Mouse (Mus musculus) brain, embryonic 14.5 days (tissue): Measurements from ENCODE around the gene Cage1. TPM values are rescaled to one million over a fixed set of nuclear protein-coding genes. Genes with fewer than 3 reads are reported as not detected.

ENCODE experiments used
- DNase-seq: peaks from one replicate; pipeline ENCODE4 v3.0.0-alpha.2; 2011; ENCODE audit warnings: low read depth
- CTCF ChIP-seq: fragments of 200-500 bp; IDR thresholded peaks from 2 replicates; pipeline ENCODE4 v1.5.1; 2012; ENCODE audit warnings: inconsistent platforms, mild to moderate bottlenecking, moderate library complexity, borderline replicate concordance; ENCODE audit not compliant: insufficient read depth, insufficient read length; ENCODE audit errors: extremely low read depth
- POLR2A ChIP-seq: fragments of 200-500 bp; IDR thresholded peaks from 2 replicates; pipeline ENCODE4 v1.6.1; 2012; ENCODE audit warnings: mild to moderate bottlenecking, inconsistent platforms, borderline replicate concordance; ENCODE audit not compliant: poor library complexity, insufficient read depth, insufficient read length, severe bottlenecking; ENCODE audit errors: extremely low read depth
- polyA plus RNA-seq: library from polyadenylated mRNA; depleted of rRNA; stranded (reverse); fragments of >200 nt; gene quantifications from 2 replicates; pipeline ENCODE4 v1.2.3, GENCODE M21; 2012; rRNA removed

The Cage1 gene
- polyA plus RNA-seq = 0.81 and 1.2 TPM in 2 replicates

DNA sequence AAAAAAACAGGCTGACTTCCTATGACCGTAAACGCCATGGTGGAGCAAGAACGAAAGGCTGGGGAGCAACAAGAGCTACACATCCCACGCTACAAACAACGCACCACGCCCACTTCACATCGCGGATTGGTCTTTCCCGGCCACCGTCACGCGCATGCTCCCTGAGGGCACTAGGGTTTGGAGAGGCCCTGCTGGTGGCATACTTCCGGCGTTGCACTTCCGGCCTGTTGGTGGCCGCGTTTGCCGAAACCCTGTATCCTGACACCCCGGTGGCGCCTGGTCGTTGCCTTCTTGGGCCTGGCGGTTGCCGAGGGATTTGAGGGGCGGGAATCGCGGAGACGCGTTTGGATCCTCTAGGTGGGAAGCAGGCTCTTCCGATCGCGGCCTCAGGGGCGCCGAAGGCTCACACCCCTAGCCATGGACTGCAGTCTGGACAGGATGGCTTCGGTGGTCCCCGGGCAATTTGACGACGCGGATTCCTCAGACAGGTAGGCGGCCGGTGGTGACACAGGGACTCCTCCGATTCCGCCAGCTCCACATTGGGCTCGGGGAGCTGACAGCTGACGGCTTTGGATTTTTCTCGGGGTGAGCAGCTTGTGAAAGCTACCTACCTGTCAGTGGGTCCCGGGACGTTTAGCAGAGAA, at the start of gene Cage1:
Gene Cage1, minus strand, starts transcription at position 26 of the 644 bp plus-strand sequence.
- DNase-seq = peak; percentile 99
- peak; percentile 47; the same call in 1 of the 2 replicates for TF ChIP-seq POLR2A
- TF ChIP-seq CTCF = peak; percentile 46; the same call in 1 of the 2 replicates

DNA sequence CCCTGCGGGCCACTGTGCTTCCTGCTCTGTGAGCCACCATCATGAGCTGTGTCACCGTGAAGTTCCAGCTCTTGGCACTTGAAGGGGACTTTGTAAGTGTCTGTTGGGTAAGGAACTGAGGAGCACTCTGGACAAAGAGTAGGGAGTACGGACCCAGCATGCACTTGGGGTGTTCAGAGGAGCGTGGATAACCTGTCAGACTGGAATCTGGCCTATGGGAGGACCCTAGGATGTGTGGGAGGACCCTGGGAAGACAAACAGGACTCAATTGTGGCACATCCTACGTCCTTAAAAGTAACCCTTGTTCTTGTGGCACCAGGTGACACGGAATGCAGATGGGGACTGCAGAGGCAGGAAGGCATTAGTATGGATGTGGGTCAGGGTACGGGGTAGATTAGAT, 44.3 kb upstream of the Cage1 start:
- no peak for DNase-seq
- TF ChIP-seq CTCF (no peak), POLR2A (no peak)

DNA sequence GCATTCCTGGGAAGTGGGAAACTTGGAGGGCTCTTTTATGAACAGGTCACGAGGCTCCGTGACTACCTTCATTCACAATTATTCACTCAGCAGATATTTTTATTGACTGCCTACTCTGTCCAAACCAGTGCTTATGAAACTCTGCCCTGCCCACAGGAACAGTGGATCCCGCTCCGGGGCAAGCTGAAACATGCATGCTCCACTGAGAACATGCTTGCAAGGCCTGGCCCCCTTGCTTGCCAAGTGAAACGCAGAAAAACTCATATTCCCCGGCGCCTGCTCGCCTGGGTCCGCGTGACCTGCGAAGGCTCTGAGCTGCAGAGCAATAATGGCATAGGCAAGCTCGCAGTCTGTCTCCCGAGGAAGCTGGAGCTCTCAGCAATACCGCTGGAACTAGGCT, 43.9 kb upstream of the Cage1 start:
- DNase-seq = no peak
- TF ChIP-seq POLR2A = no peak
- TF ChIP-seq CTCF = no peak

DNA sequence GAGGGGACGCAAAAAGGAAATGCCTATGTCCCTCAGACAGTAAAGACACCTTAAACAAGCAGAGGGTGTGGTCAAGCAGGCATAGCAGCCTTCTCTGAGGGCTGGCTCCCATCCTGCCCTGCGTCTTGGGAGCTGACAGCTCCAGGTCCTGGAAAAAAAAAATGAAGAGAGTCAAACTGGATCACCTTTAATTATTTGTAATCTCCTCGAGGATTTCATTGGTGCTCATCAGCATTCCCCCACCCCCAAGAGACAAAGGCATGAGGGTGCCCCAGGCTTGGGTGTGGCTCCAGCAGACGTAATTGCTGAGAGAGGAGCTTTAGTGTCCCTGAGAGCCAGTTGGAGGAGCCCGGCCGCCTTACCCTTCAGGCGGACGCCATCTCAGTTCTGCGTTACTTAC, 43.1 kb upstream of the Cage1 start:
- no peak for DNase-seq
- no peak for TF ChIP-seq POLR2A
- TF ChIP-seq CTCF = no peak

DNA sequence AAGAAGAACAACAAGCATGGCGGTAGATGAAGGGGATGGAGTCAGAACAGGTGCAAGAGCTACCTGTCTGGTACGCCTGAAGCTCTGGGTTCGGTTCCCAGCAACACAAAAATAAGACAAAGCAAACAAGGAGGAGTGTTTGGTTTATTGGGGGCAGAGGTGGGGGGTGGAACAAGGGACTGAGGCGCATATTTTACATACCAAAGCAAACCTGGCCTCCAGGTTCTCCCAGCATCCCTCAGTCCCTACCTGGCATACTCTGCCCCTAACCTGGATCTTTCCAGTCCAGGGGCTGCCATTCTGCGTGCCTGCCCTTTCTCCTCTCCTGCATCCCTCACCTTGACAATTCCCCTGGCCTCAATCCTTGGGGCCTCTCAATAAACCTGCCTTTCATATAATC, 42.5 kb upstream of the Cage1 start:
- no peak for DNase-seq
- TF ChIP-seq CTCF (no peak), POLR2A (no peak)

DNA sequence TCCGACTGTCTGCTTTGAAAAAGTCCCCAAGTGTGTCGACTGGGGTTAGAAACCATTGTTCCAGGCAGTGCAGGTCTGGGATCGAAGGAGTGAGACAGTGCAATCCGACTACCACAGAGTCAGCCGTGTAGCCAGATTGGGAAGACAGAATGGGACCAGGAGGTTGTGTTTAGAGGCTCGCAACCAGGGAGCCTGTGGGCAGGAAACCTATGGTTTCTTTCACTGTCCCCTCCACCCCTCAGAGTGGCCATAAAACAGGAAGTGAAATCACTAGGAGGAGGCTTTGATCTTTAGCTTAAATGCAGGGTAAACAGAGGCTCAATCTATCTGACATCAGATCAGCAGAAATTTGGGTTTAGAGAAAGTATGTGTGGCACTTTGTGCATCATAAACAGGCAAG, 42.0 kb upstream of the Cage1 start:
- no peak for DNase-seq
- TF ChIP-seq POLR2A = no peak
- no peak for TF ChIP-seq CTCF

DNA sequence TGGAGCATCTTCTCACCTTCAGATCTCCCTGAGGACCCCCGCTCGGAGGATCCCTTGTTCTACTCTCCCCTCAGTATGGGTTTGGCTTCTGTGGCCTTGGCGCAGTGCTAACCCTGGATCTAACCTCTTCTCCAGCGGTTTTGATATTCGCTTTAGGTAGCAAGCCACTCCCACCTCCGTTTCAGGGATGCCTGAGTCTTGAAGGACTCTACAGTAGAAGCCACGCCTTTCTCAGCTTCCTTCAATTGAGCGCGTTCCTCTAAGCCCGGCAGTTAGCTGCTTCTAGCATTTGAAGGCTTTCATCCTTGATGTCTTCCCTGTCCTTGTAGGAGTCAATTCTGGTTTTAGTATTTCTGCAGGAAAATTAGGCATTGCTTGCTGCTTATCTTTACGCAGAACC, 40.2 kb upstream of the Cage1 start:
- no peak for TF ChIP-seq POLR2A
- no peak for TF ChIP-seq CTCF
- DNase-seq = no peak

DNA sequence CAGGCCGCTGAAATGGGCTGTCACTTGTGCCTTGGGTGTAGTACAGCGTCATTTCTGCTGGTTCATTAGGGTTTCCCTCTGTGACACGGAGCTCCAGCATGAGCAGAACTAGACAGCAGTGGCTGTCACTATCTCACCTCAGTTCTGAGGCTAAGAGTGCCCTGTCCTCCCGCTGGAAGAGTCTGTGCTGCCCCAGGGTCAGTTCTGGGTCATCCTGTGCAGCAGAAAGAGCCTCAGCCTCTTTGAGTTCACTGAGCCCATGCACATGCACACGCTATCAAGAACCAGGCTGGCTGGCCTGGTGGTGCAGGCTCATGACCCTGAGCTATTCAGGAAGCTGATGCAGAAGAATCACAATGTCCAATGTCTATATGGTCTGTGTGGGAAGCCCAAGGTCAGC, 37.5 kb upstream of the Cage1 start:
- no peak for DNase-seq
- TF ChIP-seq CTCF (no peak), POLR2A (no peak)

DNA sequence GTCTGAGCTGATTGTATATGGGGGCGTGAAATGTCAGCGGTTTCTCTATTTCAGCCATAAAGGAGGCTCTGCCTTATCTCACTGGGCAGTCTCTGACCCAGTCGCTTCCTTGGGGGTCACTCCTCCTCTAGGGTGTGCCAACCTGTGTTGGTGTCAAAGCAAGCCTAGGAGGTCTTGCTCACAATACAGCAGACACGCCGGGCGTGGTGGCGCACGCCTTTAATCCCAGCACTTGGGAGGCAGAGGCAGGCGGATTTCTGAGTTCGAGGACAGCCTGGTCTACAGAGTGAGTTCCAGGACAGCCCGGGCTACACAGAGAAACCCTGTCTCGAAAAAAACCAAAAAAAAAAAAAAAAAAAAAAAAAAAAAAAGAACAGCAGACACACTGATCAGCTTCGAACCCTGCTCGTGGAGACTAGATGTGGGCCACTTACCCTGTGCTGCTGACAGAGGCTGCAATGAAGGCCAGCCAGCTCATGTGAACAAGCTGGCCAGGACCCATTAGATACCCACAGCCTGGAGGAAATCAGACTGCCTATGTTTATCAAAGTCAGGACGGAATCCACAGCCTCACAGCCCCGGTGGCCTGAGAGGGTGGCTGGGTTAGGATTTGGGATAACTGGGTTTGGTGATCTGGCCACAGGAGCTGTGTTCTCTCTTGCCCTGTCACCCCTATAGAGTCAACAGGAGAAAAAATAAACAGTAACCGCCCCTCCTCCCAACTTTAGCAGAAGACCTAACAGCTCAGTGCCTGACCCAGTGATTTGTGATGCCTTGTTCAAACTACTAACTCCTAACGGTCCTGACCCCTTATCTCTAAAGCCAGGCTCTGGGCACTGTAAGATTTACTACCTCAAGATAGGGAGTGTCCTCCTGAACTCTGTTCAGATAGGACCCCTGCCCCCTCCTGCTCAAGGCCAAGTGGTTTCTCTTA, 36.8 kb upstream of the Cage1 start:
- no peak for TF ChIP-seq POLR2A
- no peak for TF ChIP-seq CTCF

DNA sequence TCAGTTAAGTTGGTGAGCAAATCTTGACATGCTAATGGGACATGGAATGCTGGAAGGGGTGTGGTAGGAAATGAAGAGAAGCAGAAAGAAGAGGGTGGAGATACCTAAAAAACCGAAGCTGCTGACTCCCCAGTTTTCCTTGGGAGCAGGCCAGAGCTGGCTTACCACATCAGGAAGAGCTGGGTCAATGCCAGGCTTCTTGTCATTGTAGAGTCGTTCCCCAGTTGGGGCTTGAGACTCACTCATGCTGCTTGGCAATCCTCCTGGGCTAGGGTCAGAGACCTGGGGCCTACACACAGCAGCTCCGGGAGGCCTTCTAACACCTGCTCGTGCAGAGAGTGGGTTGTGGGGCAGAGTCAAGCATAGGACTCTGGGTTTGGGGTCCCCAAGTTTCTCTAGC, 34.1 kb upstream of the Cage1 start:
- DNase-seq = no peak

More for the DNA sequence above, 36.8 kb upstream of the Cage1 start:
- no peak for DNase-seq

DNA sequence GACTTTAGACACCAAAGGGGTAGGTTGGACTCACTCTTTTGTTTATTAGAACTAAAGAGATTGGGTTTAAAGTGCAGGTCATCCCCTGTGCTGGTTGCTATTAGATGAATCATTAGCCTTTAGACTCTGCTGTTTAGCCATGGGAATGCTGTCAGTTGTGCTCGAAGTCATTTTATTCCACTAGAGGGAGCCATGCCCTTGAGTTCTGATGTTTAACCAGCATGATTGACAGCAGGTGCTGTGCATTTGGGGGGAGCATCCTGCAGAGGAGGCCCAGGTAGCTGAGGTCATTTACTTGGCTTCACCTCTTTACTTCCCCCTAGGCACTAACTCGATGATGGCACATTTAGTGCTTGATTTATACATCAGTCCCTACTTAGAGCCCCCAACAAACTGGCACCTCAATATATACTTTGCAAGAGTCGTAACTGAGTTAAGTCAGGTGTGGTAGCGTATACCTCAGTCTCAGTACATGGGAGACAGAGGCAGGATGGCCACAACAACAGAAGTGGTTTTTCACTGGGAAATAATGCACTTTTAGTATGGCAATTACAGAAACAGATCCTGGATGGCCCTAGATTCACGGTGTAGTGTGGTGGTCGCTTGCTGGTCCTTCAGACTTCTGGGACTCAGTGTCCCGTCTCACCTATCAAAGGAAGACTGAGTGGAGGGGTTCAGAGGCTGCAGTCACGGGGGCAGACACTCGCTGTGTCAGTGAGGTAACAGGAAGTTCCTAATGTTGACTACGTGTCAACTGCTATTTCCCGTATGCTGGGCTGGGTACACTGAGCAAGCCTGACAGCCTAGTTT, 28.2 kb upstream of the Cage1 start:
- peak; percentile 76 for DNase-seq
- TF ChIP-seq POLR2A = no peak
- TF ChIP-seq CTCF = peak; percentile 67; the same call in 1 of the 2 replicates

More for the DNA sequence above, 34.1 kb upstream of the Cage1 start:
- TF ChIP-seq CTCF (no peak), POLR2A (no peak)

DNA sequence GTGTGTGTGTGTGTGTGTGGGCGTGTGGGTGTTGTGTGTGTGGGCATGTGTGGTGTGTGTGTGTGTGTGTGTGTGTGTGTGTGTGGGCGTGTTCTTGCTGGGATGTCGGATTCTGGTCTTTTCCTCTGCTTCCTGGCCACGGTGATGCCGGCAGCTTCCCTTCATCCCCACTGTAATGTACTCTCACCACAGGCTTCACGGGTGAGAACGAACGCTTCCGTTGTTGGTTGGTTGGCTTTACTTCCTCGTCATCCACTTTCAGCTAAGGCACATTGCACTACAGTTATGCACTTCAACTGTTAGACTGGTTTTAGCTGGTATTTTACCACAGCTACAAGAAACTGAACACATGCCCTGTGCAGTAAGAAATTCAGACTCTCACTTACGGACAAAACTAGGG, 25.8 kb upstream of the Cage1 start:
- no peak for TF ChIP-seq POLR2A
- TF ChIP-seq CTCF = no peak
- no peak for DNase-seq
